Mouse (Mus musculus): ENCODE results near the gene Tmem125.

Gene Tmem125

GRCm38 (mm10) chr4:118543592-118544260, at the start of gene Tmem125:
Gene Tmem125, minus strand, starts transcription at chr4:118544044.
- DNase-seq = peak; percentile 87

DNA sequence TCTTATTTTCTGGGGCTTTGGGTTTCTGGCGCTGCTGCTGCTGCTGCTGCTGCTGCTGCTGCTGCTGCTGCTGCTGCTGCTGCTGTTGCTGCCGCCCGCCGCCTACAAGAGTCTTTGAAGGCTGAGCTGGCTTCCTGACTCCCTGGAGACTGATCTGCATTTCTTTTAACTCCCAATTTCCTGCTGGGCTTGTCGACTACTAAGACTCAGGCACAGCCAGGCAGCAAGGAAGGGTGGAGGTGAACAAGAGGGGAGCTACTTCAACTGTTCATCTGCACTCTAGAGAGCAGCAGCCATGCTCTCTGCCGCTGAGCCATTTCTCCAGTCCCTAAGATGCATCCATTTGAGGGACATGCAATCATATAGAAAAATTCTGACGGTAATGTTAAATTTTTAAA, 45.9 kb upstream of the Tmem125 start:
- no peak for DNase-seq

- DNase-seq = no peak
Measured at GRCm38 (mm10) chr4:118589053-118589732, 45.3 kb upstream of the Tmem125 start.

DNA sequence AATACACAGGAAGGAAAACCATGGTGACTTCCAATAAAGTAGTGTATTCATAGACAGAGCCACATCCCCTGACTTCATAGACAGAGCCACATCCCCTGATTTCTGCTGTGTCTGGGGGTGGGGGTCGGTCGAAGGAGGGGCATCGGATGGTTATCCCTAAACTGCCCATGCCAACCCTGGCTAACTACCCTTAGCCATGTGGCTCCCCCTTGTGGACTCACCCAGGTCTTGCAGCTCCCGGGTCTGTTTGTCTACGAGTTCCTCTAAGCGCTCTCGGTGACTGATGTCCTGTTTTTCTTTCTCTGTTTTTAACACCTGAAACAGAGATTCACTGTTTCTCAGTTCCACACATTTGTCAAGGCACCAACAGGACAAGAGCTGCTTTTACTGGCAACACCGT, 38.8 kb upstream of the Tmem125 start:
- no peak for DNase-seq

DNA sequence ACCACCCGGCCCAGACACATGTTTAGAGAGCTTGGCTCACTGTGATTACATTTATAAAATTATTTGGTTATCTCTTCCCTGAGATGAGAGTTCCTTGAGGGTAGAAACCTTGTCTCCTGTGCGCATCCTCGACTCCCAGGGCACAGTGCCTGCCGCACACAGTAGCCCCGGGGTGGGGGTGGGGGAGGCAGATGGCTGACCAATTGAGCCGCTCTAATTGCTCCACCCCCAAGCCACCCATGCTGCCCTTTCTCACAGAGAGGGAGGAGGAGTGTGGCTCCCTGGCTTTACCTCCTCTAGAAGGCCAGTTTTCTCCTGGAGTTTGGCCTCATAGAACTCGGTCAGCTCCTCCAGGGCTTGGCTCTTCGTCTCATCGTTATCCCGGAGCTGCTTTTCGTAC, 37.7 kb upstream of the Tmem125 start:
- DNase-seq = no peak

- peak; percentile 64 for DNase-seq
Measured at GRCm38 (mm10) chr4:118579313-118579712, 35.5 kb upstream of the Tmem125 start.

DNA sequence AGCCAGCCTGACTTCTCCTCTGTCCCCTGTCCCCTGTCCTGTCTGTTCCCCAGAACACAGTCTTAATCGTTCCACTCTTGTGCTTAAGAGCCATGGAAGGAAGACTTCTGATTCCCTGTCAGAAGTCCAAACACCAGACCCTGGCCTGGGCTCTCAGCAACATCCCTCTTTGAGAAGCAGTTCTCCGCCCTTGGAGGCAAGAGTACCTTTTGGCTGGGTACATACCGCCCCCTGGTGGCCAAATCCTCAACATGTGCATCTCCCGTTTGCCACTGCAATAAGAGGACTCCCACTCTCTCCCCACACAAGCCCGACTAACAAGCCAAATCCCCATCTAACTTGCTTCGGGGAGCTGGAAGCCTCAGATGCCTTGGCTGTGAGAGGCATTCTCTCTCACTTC, 32.3 kb upstream of the Tmem125 start:
- DNase-seq = peak; percentile 92

DNA sequence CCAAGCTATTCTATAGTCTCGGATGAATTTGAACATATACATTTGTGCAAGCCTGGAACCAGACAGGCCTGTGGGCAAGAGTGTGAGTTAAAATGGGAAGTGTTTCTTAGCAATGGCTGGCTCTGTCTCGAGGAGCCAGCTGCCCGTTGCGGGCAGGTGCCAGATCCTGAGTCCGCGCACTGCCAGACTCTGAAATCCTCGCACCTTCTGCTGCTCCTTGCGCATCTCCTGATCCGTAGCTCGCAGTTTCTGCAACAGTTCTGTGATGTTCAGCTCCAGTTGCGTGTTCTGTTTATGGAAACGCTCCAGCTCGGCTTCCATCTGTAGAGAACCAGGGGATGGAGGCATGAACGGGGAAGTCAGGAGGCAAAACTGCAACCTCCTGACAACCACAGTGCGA, 27.6 kb upstream of the Tmem125 start:
- DNase-seq = no peak

DNA sequence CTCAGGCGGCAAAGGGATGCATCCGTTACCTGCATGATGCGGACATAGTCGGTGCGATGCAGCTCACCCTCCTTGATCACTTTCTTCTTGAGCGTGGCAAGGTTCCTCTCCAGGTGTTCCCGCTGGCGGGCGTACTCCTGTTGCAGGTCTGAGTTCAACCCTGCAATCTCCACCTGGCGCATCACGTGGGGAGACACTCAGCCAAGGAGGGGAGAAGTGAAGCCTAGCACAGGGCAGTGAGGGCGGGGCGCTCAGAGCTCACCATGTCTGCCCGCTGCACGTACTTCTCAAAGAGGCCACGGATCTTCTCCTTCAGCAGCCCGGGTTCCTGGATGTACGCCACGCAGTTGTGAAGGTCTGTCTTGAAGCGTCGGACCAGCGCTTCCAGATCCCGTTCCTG, 25.5 kb upstream of the Tmem125 start:
- DNase-seq = no peak

GRCm38 (mm10) chr4:118568709-118569108, 24.9 kb upstream of the Tmem125 start:
- DNase-seq = no peak

GRCm38 (mm10) chr4:118566161-118566676, 22.4 kb upstream of the Tmem125 start:
- DNase-seq = peak; percentile 67

DNA sequence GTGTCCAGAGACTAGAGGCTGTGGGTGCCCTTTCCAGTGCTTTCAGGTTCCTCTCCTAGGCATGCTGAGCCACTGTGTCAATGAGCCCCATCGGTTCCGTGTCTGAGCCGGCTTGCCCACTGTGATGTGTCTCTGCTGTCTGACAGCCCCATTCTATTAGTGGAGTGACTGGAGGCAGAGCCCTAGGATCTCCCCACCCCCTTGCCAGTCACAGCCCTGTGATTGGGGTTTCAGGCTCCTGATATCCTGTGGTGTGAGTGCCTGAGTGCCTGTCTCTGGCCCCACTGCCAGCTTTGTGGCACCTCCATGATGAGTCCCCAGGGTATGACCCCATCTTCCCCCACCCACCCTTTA, 21.1 kb upstream of the Tmem125 start:
- DNase-seq = no peak

- no peak for DNase-seq
Measured at GRCm38 (mm10) chr4:118564062-118564925, 20.4 kb upstream of the Tmem125 start.

DNA sequence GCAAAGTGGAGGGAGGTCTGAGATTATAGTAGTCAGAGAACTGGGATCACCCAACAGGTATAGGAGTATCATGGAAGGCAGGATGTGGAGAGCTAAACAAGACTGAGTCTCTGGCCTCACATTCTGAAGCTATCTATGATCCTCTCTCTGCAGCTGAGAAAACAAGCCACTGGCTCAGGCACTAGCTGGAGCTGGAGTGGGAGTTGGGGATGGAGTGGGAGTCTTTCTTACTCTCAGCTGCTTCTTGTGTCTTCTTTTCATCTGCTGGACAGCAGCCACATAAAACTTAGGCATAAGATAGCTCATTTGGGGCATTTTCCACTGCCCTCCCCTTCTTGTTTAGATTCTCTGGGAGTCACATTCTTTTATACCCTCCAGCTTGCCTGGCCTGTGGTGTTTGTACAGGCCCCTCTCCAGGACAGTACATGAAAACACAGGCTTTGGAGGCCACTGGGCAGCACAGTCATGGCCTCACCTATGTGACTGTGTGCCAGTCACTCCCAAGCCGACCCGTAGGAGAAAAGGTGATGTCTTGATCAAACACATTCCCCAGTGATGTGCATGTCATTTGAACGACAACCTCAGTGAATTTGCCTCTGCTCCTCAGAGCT, 9.3 kb upstream of the Tmem125 start:
- no peak for DNase-seq

DNA sequence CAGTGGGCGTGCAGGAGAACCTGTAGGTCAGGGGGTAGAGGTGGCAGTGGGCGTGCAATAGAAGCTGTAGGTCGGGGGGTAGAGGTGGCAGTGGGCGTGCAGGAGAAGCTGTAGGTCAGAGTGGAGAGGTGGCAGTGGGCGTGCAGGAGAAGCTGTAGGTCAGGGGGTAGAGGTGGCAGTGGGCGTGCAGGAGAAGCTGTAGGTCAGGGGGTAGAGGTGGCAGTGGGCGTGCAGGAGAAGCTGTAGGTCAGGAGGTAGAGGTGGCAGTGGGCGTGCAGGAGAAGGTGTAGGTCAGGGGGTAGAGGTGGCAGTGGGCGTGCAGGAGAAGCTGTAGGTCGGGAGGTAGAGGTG, 4.3 kb upstream of the Tmem125 start:
- peak; percentile 35 for DNase-seq

- peak; percentile 63 for DNase-seq
Measured at GRCm38 (mm10) chr4:118547424-118548129, 3.7 kb upstream of the Tmem125 start.

- DNase-seq = no peak
Measured at GRCm38 (mm10) chr4:118544441-118545127, 740 bp upstream of the Tmem125 start.

- DNase-seq = peak; percentile 62
Measured at GRCm38 (mm10) chr4:118543158-118543530, 700 bp downstream of the Tmem125 start.

DNA sequence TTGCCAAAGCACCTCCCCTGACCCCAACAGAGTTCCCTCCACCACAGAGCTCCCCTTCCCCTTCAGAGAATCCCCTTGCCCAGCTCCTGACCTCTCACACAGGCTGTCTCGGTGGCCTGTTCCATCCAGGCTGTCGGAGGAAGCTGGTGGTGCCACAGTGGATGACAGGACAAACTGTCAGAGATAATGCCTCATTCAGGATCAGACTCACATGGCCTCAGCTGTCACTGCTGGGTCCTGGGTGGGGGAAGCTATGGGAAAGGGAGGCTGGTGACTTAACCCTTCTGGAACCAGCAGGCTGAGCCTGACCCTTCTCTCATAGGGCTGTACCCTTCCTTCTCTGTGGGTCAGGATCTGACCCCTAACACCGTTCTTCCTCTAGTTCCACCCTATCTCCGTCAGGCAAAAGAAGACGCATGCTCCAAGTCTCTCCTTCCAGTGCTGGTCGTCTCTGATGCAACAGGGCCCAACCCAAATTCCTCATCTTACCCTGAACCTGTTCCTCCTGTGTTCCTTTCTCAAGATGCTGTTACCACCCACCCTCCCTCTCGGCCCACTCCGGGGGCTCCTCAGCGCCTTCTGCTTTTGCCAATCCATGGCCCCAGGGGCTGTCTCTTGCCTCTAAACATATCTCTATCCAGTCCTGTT, 1.2 kb downstream of the Tmem125 start:
- DNase-seq = no peak

DNA sequence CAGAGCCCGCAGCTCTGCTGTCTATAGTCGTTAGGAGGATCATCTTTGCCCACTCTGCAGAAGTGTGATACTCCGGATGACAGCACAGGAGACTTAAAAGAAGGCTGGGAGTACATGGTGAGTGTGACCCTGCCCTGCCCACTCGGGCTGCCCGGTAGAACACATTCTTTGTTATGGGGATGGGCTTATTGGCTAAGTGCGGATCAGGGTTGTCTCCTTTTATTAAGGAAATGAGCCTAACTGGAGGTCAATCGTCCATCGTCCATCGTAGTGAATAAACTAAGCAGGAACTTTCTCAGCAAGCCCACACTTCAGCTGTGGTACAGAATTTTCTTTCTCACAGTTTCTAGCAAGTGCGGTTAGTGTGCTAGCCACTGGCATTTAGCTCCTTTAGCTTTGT, 3.9 kb downstream of the Tmem125 start:
- no peak for DNase-seq

- peak; percentile 37 for DNase-seq
Measured at GRCm38 (mm10) chr4:118537801-118538200, 6.0 kb downstream of the Tmem125 start.
